Mouse (Mus musculus): Measurements from ENCODE around the gene Ccdc92b.

The Ccdc92b gene

DNA sequence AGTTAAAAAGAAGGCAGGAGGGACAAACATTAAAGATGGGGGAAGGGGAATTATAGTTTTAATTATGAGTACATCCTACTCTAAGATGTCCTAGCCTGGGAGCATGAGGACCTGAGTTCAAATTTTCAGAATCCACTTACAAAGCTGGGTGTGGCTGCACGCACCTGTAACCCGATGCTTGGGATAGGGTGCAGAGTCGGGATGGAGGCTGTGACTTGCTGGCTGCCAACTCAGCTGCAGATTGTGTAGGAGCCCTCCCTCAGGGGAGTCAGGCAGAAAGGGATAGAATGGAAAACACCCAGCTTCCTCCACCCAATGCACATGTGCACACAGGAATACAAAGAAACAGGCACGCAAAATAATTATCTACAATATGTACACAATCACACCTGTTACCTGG is 6.0 kb upstream of the Ccdc92b start:
- DNase-seq: no peak

- no peak for DNase-seq
Measured at GRCm38 (mm10) chr11:74615571-74615970, 3.8 kb upstream of the Ccdc92b start.

GRCm38 (mm10) chr11:74619956-74620300 is 523 bp downstream of the Ccdc92b start:
- DNase-seq: no peak

GRCm38 (mm10) chr11:74621974-74622669 is 2.7 kb downstream of the Ccdc92b start:
- DNase-seq: no peak

DNA sequence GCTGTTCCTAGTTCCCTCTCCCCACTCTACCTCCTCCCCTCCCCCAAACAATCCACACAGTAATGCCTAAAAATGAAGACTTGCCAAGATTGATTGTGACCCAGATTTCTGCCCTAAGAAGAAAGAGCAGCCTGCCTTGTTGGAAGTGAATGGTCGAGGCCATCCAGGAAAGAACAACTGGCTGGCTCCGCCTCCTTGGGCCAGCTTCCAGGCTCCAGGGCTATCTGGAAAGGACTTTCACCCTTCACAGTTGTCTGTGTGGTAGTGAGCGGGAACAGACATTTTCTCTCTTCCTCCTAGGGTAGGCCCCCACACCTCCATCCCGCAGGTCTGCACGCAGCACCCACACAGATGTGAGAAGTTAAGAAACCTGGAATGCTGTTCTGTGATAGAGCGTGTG is 4.3 kb downstream of the Ccdc92b start:
- DNase-seq: no peak

- DNase-seq: no peak
Measured at GRCm38 (mm10) chr11:74625333-74625732, 5.9 kb downstream of the Ccdc92b start.

DNA sequence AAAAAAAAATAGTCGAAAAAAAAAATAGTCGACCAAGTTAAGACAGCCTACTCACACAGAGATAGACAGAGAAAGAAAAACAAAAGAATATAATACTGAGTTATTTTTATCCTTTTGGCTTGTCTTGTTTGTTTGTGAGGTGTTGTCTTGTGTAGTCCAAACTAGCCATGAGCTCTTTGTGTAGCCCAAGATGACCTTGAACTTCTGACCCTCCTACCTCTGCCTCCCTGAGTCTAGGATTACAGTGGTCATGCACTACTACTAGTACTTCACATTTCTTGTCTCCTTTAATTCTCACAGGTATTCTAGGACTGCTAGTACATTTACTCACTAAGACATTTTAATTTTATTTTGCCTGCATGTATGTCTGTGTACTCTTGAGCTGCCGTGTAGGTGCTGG is 8.1 kb downstream of the Ccdc92b start:
- DNase-seq: no peak

DNA sequence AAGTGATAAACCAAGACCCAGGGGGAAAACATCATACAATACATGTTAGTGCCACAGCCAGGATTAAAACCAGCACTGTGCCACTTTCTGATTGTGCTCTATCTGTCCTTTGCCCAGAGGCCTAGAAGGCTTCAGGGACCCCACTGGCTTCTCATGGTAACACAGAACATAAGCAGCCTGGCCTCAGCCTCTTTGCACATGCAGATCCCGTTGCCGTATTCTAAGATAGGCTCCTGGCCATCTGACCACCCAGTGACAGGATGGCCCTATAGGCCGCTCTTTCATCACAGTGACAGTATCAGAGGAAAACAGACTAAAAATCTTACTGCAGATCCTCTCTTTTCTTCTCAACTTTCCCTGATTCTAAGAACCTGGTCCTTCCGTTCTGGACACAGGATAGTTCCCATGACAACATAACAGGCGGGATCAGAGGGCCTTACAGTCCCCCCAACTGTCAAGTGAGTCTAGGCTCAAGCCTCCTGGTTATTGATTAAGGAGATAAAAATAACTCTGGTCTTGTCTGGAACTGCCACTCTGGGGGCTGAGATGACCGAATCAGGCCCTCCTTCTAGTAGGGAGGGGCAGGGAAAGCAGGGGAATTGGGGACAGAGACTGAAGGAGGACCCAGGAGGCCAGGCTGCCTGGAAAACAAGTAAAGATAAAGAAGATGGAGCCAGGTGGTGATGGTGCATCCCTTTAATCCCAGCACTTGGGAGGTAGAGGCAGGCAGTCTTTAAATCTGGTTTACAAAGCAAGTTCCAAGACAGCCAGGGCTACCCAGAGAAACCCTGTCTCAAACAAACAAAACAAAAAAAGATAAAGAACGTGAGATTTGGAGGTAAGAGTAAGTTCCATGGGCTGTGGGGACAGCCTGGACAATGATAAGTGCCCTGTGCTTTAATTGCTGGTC is 12.7 kb downstream of the Ccdc92b start:
- no peak for DNase-seq

- DNase-seq: peak; percentile 68
Measured at GRCm38 (mm10) chr11:74634490-74635275, 15.3 kb downstream of the Ccdc92b start.

DNA sequence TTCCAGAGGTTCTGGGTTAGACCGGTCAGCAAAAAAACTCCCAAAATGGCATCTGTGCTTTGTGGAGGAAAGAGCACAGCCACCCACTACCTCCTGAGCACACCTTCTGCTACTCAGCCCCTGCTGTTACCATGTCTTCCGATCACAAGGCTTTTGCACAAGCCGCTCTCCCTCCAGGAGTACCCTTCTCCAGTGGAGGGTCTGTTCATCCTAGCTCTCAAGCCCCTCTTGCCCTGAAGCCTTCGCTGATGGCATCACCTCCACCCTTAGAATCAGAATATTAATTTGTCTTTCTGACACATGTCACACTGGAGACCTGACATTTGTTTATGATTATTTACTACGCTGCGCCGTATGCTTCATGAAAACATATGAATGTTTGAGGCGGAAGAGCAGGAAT is 18.1 kb downstream of the Ccdc92b start:
- DNase-seq: no peak

- DNase-seq: peak; percentile 88
Measured at GRCm38 (mm10) chr11:74637971-74638790, 18.8 kb downstream of the Ccdc92b start.

DNA sequence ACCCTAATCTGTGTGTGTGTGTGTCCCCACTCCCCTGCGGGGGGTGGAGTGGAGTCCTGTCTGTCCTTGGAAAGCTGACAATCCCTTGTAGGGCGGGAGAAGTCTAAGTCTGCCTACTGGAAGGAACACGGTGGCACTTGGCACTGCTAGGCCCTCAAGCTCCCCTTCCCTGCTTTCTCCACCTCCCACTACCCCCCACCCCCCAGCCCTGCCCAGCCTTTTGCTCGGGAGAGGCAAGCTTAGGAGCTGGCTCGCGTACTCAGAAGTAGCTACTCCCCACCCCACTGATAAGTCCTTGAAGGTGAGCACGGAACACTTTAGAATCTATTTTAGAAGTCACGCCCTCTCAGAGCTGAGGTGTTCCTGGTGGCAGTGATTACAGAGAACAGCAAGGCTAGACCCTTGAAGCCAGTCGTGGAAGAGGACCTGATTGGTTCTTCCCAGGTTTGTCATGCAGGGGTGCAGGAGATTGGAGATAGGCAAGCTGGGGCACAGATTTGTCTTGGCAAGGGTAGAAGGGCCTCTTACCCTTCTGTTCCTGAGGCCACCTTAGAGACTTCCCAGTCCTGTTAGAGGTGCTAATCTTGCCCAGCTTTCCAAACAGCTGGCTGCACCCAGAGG is 19.5 kb downstream of the Ccdc92b start:
- DNase-seq: peak; percentile 49

DNA sequence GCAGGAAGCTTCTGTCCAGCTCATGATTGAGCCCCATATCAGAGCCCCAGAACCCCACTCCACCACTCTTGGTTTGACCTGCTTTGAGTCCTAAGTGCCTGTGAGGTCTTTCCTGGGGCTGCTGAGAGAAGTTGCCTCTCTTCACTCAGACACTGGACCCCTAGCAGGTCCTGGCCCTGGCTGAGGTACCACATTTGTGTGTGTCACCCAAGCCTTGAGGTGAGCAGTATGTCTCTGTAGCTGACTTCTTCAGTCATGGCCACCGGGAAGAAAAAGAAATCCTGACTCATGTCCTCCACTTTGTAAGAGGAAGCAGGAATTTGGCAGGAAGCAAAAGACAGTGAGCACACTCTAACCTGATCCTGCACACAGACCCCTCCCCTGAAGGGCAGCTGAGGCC is 20.2 kb downstream of the Ccdc92b start:
- DNase-seq: no peak

DNA sequence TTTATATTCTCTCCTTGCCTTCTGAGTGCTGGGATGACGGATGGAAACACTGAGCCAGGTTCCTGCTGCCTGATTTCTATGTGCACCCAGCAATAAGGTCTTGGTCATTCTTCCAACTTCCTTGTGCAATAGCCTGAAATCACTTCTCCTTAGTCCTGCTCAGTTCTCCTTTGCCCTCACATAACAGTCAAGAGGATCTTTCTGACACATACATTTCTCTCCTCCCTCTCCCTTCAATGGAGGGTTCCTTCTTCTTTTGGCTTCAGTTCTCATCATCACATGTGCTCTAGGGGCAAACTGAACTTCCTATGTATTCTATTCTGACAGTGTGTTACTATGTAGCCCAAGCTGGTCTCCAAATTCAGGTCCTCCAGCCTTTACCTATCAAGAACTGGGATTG is 28.6 kb downstream of the Ccdc92b start:
- DNase-seq: no peak

- no peak for DNase-seq
Measured at GRCm38 (mm10) chr11:74648676-74649075, 29.3 kb downstream of the Ccdc92b start.

- DNase-seq: peak; percentile 97
Measured at GRCm38 (mm10) chr11:74649095-74649646, 29.8 kb downstream of the Ccdc92b start, which contains the start of gene Cluh. Gene Cluh (plus strand): TSS chr11:74649495.

GRCm38 (mm10) chr11:74649647-74650551 is 30.5 kb downstream of the Ccdc92b start:
- peak; percentile 41 for DNase-seq

DNA sequence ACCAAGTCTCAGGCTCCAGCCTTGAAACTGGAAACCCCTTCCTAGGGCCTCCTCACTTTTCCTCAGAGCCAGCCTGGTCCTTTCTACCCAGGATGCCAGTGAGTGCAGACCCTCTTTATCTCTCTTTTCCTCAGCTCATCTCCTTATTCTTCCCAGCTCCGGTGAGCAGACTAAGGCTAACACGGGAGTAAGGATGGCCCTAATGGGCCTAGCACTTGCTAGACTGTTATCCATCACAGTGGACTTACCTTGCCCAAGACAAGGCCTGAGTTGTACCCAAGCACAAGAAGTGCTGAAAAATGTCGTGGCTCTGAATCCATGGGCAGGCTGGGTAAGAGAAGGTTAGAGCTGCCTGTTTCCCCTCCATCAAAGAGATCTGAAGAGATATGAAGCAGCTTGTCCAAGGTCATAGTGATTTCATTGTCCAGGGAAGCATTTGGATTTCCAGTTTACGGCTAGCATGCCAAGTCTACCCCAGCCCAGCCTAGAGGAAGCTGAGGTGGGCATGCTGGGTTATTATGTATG is 31.2 kb downstream of the Ccdc92b start:
- DNase-seq: no peak

DNA sequence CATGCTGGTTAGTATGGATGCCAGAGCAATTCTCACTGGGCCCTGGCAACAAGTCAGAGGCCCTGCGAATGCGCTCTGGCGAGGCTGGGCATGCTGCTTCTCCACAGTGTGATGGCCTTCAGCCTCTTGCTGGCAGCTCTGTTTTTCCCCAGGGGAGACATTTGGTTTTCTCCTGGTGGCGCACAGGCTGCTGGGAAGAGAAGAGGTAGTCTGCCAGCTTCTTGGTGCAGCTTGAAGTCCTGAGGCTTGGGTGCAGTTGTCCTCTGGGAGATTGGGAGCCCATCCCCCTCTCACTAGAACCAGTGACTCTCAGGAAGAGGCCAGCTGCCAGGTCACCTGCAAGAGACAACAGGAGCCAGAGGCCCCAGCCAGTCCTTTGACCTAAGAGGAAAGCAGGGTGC is 33.4 kb downstream of the Ccdc92b start:
- peak; percentile 67 for DNase-seq

GRCm38 (mm10) chr11:74653385-74653784 is 34.0 kb downstream of the Ccdc92b start:
- no peak for DNase-seq
